ENCODE assay signal across 8 mouse cellular contexts in the genomic region with DNA sequence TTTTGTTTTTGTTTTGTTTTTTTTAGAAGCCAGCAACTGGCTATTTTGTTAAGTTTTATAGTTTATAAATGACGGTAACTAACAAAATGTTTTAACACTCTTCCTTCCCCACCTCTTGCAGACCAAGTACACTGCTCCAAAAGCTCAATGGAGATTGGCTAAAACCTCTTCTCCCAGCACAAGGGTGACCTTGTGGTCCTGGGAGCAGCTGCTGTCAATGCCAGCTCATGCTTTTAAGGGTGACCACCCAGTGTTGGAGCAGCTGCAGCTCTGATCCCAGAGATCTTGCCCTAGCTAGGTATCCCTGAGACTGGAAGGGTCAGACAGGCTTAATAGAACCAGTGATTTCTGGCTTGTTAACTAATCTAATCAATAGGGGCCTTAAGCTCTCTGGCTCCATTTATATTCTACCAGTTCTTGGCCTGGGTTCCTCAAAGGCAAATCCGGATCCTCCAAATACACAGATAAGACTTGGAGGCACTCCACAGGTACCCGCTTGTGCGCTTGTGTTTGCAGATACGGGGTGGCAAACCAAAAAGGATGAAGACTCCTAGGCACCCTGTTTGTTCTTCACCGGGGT. TPM values are rescaled to one million over a fixed set of nuclear protein-coding genes. Genes with fewer than 3 reads are reported as not detected.
DNase-seq lines count a peak whose midpoint lies in the region; ATAC-seq and TF ChIP-seq lines count a peak whose summit lies in the region.

No protein-coding gene starts in this region.

- peak overlapping the region; percentile 96 for H3K4me2 ChIP-seq in heart, embryonic 15.5 days
- peak overlapping the region; percentile 94 for H3K4me2 ChIP-seq in midbrain, postnatal 0 days (ENCODE audit: low read depth, low read length, poor library complexity, severe bottlenecking)

- no peak for TF ChIP-seq CTCF in midbrain, postnatal 0 days (IDR thresholded peaks at IDR 0.05)

- H3K9me3 ChIP-seq in heart, embryonic 15.5 days (replicated peaks): no peaks in the 10 kb centered on the region
- H3K9me3 ChIP-seq in midbrain, postnatal 0 days (ENCODE audit: low read length): no peaks in the 10 kb centered on the region

- no peaks in the 10 kb centered on the region for H3K36me3 ChIP-seq in heart, embryonic 15.5 days
- no peaks in the 10 kb centered on the region for H3K36me3 ChIP-seq in midbrain, postnatal 0 days (ENCODE audit: insufficient read depth, low read length)

- ATAC-seq in heart, embryonic 15.5 days (replicated peaks; ENCODE audit: insufficient number of reproducible peaks, insufficient read depth, low FRiP score, low read depth): no peak
- no peak for ATAC-seq in midbrain, postnatal 0 days (ENCODE audit: low FRiP score)

- H3K27me3 ChIP-seq in heart, embryonic 15.5 days: no peaks in the 10 kb centered on the region; the same call in 1 of the 2 replicates
- H3K27me3 ChIP-seq in midbrain, postnatal 0 days (ENCODE audit: insufficient read depth, low read length): 0 out of 2 replicates have a peak, but pooled peaks cover 4% of the 10 kb centered on the region

- whole genome bisulfite sequencing in heart, embryonic 15.5 days: 14% methylated on average over 6 of the region's 6 CpGs
- 26% methylated on average over 6 of the region's 6 CpGs for WGBS in midbrain, postnatal 0 days

- H3K27ac ChIP-seq in heart, embryonic 15.5 days: no peak overlapping the region
- no peak overlapping the region for H3K27ac ChIP-seq in brown adipose tissue, adult 24 weeks (replicated peaks; ENCODE audit: low read depth, low read length)
- H3K27ac ChIP-seq in midbrain, postnatal 0 days (ENCODE audit: low read depth, low read length): no peak overlapping the region

- H3K4me3 ChIP-seq in heart, embryonic 15.5 days: peak overlapping the region; percentile 60
- peak overlapping the region; percentile 61 for H3K4me3 ChIP-seq in brown adipose tissue, adult 24 weeks (ENCODE audit: insufficient read depth, low read depth, low read length)
- H3K4me3 ChIP-seq in midbrain, postnatal 0 days (ENCODE audit: low read depth, low read length): peak overlapping the region; percentile 48; the same call in 1 of the 2 replicates

- peaks cover 12% of the 10 kb centered on the region for H3K4me1 ChIP-seq in heart, embryonic 15.5 days (replicated peaks)
- 0 out of 2 replicates have a peak, but pooled peaks cover 2% of the 10 kb centered on the region for H3K4me1 ChIP-seq in brown adipose tissue, adult 24 weeks (ENCODE audit: control insufficient read depth, insufficient read depth, insufficient read length, low read length)
- H3K4me1 ChIP-seq in midbrain, postnatal 0 days (ENCODE audit: insufficient read depth, low read length): no peaks in the 10 kb centered on the region

- no peak overlapping the region; the same call in 1 of the 2 replicates for H3K9ac ChIP-seq in heart, embryonic 15.5 days
- H3K9ac ChIP-seq in midbrain, postnatal 0 days (replicated peaks; ENCODE audit: low read length, poor library complexity, severe bottlenecking): 0 out of 2 replicates have a peak overlapping the region, but pooled peaks have one; percentile 42

- no peak for DNase-seq in heart, postnatal 4 days
- peak; percentile 8 for DNase-seq in hindlimb bud, embryonic 11.5 days (ENCODE audit: extremely low spot score, low read depth, low spot score)
- DNase-seq in midbrain, postnatal 0 days (ENCODE audit: low spot score): no peak
- DNase-seq in cerebellum, postnatal 25 days: no peak
- no peak for DNase-seq in thymus, postnatal 36 days
- no peak for DNase-seq in thymus, postnatal 4 days

RNA-seq across cellular contexts. Expression of a gene that starts 0.9 kb away (rescaled TPM):
- 1.4 and 3.3 TPM in 2 replicates for polyA plus RNA-seq in heart, embryonic 15.5 days (2015; fragmentation: Nextera tagmentation; extraction: Ambion mirVana)
- 1 to 10 TPM; 1.3 to 1.4 TPM for total RNA-seq in heart, postnatal 4 days (2021)
- 1.1 and 1.2 TPM in 2 replicates for polyA plus RNA-seq in brown adipose tissue, adult 24 weeks (2012; ENCODE audit: insufficient read depth, insufficient read length, missing spikeins)
- 3.5 and 4.2 TPM in 2 replicates for total RNA-seq in midbrain, postnatal 0 days (2014; rRNA removed)
- 1.1 and 1.2 TPM in 2 replicates for polyA plus RNA-seq in midbrain, postnatal 0 days (2015; fragmentation: Nextera tagmentation; extraction: Ambion mirVana)

RNA-seq across cellular contexts. Expression of a gene that starts 46.6 kb away (rescaled TPM):
- 8.4 and 8.8 TPM in 2 replicates for polyA plus RNA-seq in heart, embryonic 15.5 days (2015; fragmentation: Nextera tagmentation; extraction: Ambion mirVana)
- 1 to 10 TPM; 6.5 to 6.6 TPM for total RNA-seq in heart, postnatal 4 days (2021)
- 7.1 and 7.5 TPM in 2 replicates for polyA plus RNA-seq in brown adipose tissue, adult 24 weeks (2012; ENCODE audit: insufficient read depth, insufficient read length, missing spikeins)
- 4.9 and 5.9 TPM in 2 replicates for total RNA-seq in midbrain, postnatal 0 days (2014; rRNA removed)
- polyA plus RNA-seq in midbrain, postnatal 0 days (2015; fragmentation: Nextera tagmentation; extraction: Ambion mirVana): 9.9 TPM in 2 replicates
